Mouse (Mus musculus) liver, embryonic 12.5 days (tissue): Measurements from ENCODE around the gene Ints4. TPM values are rescaled to one million over a fixed set of nuclear protein-coding genes. Genes with fewer than 3 reads are reported as not detected.
"Not testable (repeated sequence)": the region's sequence is repeated elsewhere in the genome, so short reads cannot be mapped to it uniquely, and the experiment has no call there.

ENCODE experiments used
- ATAC-seq: fragments of 200-750 bp; cut with Nextera tagmentation; 2 replicates; pipeline ENCODE4 v1.8.0; 2017; ENCODE audit warnings: moderate number of reproducible peaks, mild to moderate bottlenecking, moderate library complexity
- H3K27ac ChIP-seq: fragments of 300-500 bp; sonication (generic); 2 replicates; pipeline ENCODE4 v1.5.1; 2016; ENCODE audit warnings: mild to moderate bottlenecking
- H3K27me3 ChIP-seq: fragments of 300-500 bp; sonication (generic); replicated peaks from 2 replicates; pipeline ENCODE4 v1.6.1; 2016; ENCODE audit warnings: mild to moderate bottlenecking, moderate library complexity
- H3K36me3 ChIP-seq: fragments of 300-500 bp; sonication (generic); 2 replicates; pipeline ENCODE4 v1.6.1; 2016; ENCODE audit warnings: mild to moderate bottlenecking, moderate library complexity
- H3K4me1 ChIP-seq: fragments of 300-500 bp; sonication (generic); 2 replicates; pipeline ENCODE4 v1.6.1; 2016
- H3K4me2 ChIP-seq: fragments of 300-500 bp; sonication (generic); 2 replicates; pipeline ENCODE4 v1.6.1; 2016; ENCODE audit warnings: mild to moderate bottlenecking, moderate library complexity
- H3K4me3 ChIP-seq: fragments of 300-500 bp; sonication (generic); 2 replicates; pipeline ENCODE4 v1.5.1; 2016; ENCODE audit warnings: mild to moderate bottlenecking, moderate library complexity
- H3K9ac ChIP-seq: fragments of 300-500 bp; sonication (generic); 2 replicates; pipeline ENCODE4 v1.6.1; 2016; ENCODE audit warnings: mild to moderate bottlenecking, moderate library complexity
- H3K9me3 ChIP-seq: fragments of 300-500 bp; sonication (generic); replicated peaks from 2 replicates; pipeline ENCODE4 v1.6.1; 2016; ENCODE audit warnings: mild to moderate bottlenecking, moderate library complexity
- WGBS: fragments of 180-500 bp; shearing (Covaris S2); methylation state at CpG from one replicate; pipeline ENCODE4 v1.1.7; 2016; ENCODE audit not compliant: insufficient replicate concordance; 5-methylcytosine and 5-hydroxymethylcytosine counted together
- polyA plus RNA-seq: library from polyadenylated mRNA; unstranded; fragments of >200 nt; fragmentation: Nextera tagmentation; extraction: Ambion mirVana; gene quantifications from 2 replicates; pipeline ENCODE4 v1.2.1, GENCODE M21; 2016

The Ints4 gene
- polyA plus RNA-seq = 32.2 and 33.4 TPM in 2 replicates

- peak within 1 kb of the TSS; percentile 85 for H3K4me2 ChIP-seq
- peaks cover 14% of the 10 kb centered on the region for H3K36me3 ChIP-seq
- H3K9me3 ChIP-seq = no peaks in the 10 kb centered on the region
- H3K27ac ChIP-seq = peak within 1 kb of the TSS; percentile 74
- under 1% methylated on average over 24 of the region's 24 CpGs for whole genome bisulfite sequencing
- no peaks in the 10 kb centered on the region for H3K27me3 ChIP-seq
- peak within 1 kb of the TSS; percentile 72 for H3K4me3 ChIP-seq
- H3K9ac ChIP-seq = peak within 1 kb of the TSS; percentile 71
- peak; percentile 98 for ATAC-seq
- H3K4me1 ChIP-seq = peaks cover 23% of the 10 kb centered on the region
Measured at GRCm38 (mm10) chr7:97480821-97481339, at the start of gene Ints4. Gene Ints4 (plus strand): TSS chr7:97480956.

- not testable (repeated sequence) for H3K9me3 ChIP-seq, ATAC-seq, H3K4me1 ChIP-seq, H3K9ac ChIP-seq, H3K4me2 ChIP-seq, H3K27me3 ChIP-seq, H3K27ac ChIP-seq, H3K4me3 ChIP-seq, H3K36me3 ChIP-seq
- WGBS = 62% methylated on average over 3 of the region's 3 CpGs
Measured at GRCm38 (mm10) chr7:97433517-97433916, 47.2 kb upstream of the Ints4 start.

GRCm38 (mm10) chr7:97434517-97434916 is 46.2 kb upstream of the Ints4 start:
- no peak overlapping the region for H3K27ac ChIP-seq
- ATAC-seq = no peak
- H3K4me3 ChIP-seq = no peak overlapping the region
- 64% methylated on average over 10 of the region's 10 CpGs for WGBS
- H3K36me3 ChIP-seq = no peaks in the 10 kb centered on the region
- H3K4me1 ChIP-seq = 0 out of 2 replicates have a peak, but pooled peaks cover 4% of the 10 kb centered on the region
- H3K27me3 ChIP-seq = no peaks in the 10 kb centered on the region
- H3K9ac ChIP-seq = no peak overlapping the region
- H3K4me2 ChIP-seq = no peak overlapping the region
- no peaks in the 10 kb centered on the region for H3K9me3 ChIP-seq

GRCm38 (mm10) chr7:97438986-97439385 is 41.8 kb upstream of the Ints4 start:
- Histone ChIP-seq H3K4me3 (no peak overlapping the region), H3K4me2 (no peak overlapping the region), H3K9me3 (peaks cover 12% of the 10 kb centered on the region), H3K36me3 (no peaks in the 10 kb centered on the region), H3K27ac (no peak overlapping the region), H3K9ac (no peak overlapping the region), H3K27me3 (no peaks in the 10 kb centered on the region), H3K4me1 (no peaks in the 10 kb centered on the region)
- ATAC-seq = no peak

- Histone ChIP-seq H3K27ac (no peak overlapping the region), H3K9me3 (peaks cover 4% of the 10 kb centered on the region; the same call in 1 of the 2 replicates), H3K4me1 (peaks cover 4% of the 10 kb centered on the region), H3K9ac (no peak overlapping the region), H3K4me3 (no peak overlapping the region), H3K4me2 (no peak overlapping the region), H3K36me3 (no peaks in the 10 kb centered on the region), H3K27me3 (no peaks in the 10 kb centered on the region)
- ATAC-seq = no peak
- WGBS = 65% methylated on average over 6 of the region's 6 CpGs
Measured at GRCm38 (mm10) chr7:97446171-97446925, 34.4 kb upstream of the Ints4 start.

- ATAC-seq = no peak
Measured at GRCm38 (mm10) chr7:97447050-97447531, 33.7 kb upstream of the Ints4 start.

GRCm38 (mm10) chr7:97451023-97451422 is 29.7 kb upstream of the Ints4 start, which contains the start of gene Kctd14:
Gene Kctd14 (plus strand): TSS chr7:97451323.
- peak within 1 kb of the TSS; percentile 96 for H3K27ac ChIP-seq
- peak within 1 kb of the TSS; percentile 87 for H3K4me2 ChIP-seq
- H3K36me3 ChIP-seq, ATAC-seq, H3K4me3 ChIP-seq, H3K27me3 ChIP-seq, H3K9me3 ChIP-seq: not testable (repeated sequence)
- H3K9ac ChIP-seq = 0 out of 2 replicates have a peak within 1 kb of the TSS, but pooled peaks have one; percentile 77
- 59% methylated on average over 2 of the region's 2 CpGs for WGBS
- peaks cover 43% of the 10 kb centered on the region for H3K4me1 ChIP-seq

More at GRCm38 (mm10) chr7:97447050-97447531, 33.7 kb upstream of the Ints4 start:
- Histone ChIP-seq H3K4me3 (no peak overlapping the region), H3K9me3 (no peaks in the 10 kb centered on the region), H3K36me3 (no peaks in the 10 kb centered on the region), H3K27ac (no peak overlapping the region), H3K4me1 (peaks cover 12% of the 10 kb centered on the region), H3K9ac (no peak overlapping the region), H3K27me3 (no peaks in the 10 kb centered on the region), H3K4me2 (no peak overlapping the region)
- 54% methylated on average over 6 of the region's 6 CpGs for WGBS

GRCm38 (mm10) chr7:97452196-97452595 is 28.6 kb upstream of the Ints4 start:
- Histone ChIP-seq H3K9me3 (no peaks in the 10 kb centered on the region), H3K27ac (peak overlapping the region; percentile 96), H3K4me1 (peaks cover 47% of the 10 kb centered on the region), H3K4me2 (peak overlapping the region; percentile 87), H3K27me3 (no peaks in the 10 kb centered on the region), H3K9ac (peak overlapping the region; percentile 77; the same call in 1 of the 2 replicates), H3K4me3 (peak overlapping the region; percentile 70; the same call in 1 of the 2 replicates), H3K36me3 (peaks cover 2% of the 10 kb centered on the region)
- no peak for ATAC-seq
- WGBS = 58% methylated on average over 6 of the region's 6 CpGs

- Histone ChIP-seq H3K9ac (peak overlapping the region; percentile 77), H3K4me1 (peaks cover 47% of the 10 kb centered on the region), H3K36me3 (peaks cover 12% of the 10 kb centered on the region), H3K4me3 (peak overlapping the region; percentile 70), H3K27ac (peak overlapping the region; percentile 96), H3K27me3 (no peaks in the 10 kb centered on the region), H3K4me2 (peak overlapping the region; percentile 87), H3K9me3 (no peaks in the 10 kb centered on the region)
- WGBS = under 1% methylated on average over 27 of the region's 27 CpGs
- peak; percentile 99 for ATAC-seq
Measured at GRCm38 (mm10) chr7:97453141-97453921, 27.4 kb upstream of the Ints4 start.

GRCm38 (mm10) chr7:97454795-97455194 is 26.0 kb upstream of the Ints4 start:
- H3K9ac ChIP-seq = peak overlapping the region; percentile 23; the same call in 1 of the 2 replicates

GRCm38 (mm10) chr7:97455577-97455976 is 25.2 kb upstream of the Ints4 start:
- no peak overlapping the region for H3K9ac ChIP-seq
- H3K9me3 ChIP-seq = no peaks in the 10 kb centered on the region
- WGBS = 53% methylated on average over 3 of the region's 3 CpGs
- peaks cover 26% of the 10 kb centered on the region for H3K36me3 ChIP-seq
- H3K27ac ChIP-seq = no peak overlapping the region
- peaks cover 47% of the 10 kb centered on the region for H3K4me1 ChIP-seq
- ATAC-seq = no peak
- H3K4me3 ChIP-seq = no peak overlapping the region
- peak overlapping the region; percentile 87 for H3K4me2 ChIP-seq
- H3K27me3 ChIP-seq = no peaks in the 10 kb centered on the region

More at GRCm38 (mm10) chr7:97454795-97455194, 26.0 kb upstream of the Ints4 start:
- H3K27ac ChIP-seq = peak overlapping the region; percentile 39; the same call in 1 of the 2 replicates
- peak overlapping the region; percentile 70 for H3K4me3 ChIP-seq
- ATAC-seq = no peak
- H3K9me3 ChIP-seq = no peaks in the 10 kb centered on the region
- H3K36me3 ChIP-seq = peaks cover 20% of the 10 kb centered on the region
- peaks cover 47% of the 10 kb centered on the region for H3K4me1 ChIP-seq
- WGBS = 87% methylated on average over 10 of the region's 10 CpGs
- H3K4me2 ChIP-seq = peak overlapping the region; percentile 87
- no peaks in the 10 kb centered on the region for H3K27me3 ChIP-seq
